Mouse (Mus musculus) cerebral cortex, adult 2 months (tissue): ENCODE data around the gene Sclt1.

Experiments
- WGBS: fragments of 180-500 bp; shearing (Covaris S2); methylation state at CpG from one replicate; pipeline ENCODE4 v1.1.7; 2018; 5-methylcytosine and 5-hydroxymethylcytosine counted together

Gene Sclt1

DNA sequence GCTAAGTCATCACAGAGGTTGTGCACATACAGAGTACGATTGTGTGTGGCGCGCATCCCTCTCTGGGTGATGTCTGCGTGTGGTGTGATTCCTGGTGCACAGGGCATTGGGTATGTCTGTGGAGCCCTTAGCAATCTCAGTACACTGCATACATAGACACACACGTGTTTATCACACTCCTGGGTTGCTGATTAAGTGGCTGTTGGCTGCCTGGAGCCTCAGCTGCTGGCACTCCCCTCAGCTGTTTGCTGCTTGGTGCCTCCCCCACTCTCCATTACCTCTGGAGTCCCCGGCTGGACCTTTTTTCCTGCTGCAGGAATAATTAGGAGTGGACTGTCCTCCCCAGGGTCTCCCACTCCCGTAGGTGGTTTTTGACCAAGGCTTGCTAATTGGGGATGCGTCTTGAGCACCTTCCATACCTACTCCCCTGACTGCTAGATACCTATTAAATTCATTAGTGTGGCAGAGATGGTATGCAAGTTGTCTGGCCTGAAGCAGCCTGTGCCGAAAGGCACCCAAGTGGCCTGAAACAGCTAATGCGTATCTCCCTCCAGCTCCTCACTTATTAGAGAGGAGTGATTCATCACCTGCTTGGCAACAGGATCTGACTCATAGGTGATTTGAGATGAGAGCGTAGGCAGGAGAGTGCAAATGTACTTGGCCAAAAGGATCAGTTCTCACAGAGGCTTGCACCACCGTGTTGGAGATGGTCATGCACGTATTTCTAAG is 136.5 kb downstream of the Sclt1 start:
- WGBS, result 86% methylated on average over 13 of the region's 13 CpGs

DNA sequence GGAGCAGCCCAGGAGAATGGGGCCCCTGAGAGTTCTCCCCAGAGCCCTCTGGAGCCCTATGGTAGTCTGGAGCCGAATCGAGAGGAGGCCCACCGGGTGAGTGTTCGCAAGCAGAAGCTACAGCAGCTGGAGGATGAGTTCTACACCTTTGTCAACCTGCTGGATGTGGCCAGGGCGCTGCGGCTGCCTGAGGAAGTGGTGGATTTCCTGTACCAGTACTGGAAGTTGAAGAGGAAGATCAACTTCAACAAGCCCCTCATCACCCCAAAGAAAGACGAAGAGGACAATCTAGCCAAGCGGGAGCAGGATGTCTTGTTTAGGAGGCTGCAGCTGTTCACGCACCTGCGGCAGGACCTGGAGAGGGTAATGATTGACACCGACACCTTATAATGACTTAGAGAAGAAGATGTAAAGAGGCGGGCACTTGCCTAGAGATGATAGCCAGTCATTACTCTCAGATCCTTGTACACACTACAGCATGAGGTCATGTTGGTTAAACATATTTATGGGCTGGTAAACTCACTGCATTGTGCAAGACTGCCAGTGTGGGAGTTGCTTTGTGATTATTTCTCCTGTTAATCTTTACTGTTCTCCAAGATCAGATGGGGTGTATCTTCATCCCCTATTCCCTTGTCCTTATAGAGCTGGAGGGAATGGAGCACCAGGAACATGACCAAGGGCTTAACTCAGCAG is 137.5 kb downstream of the Sclt1 start:
- WGBS, result 88% methylated on average over 12 of the region's 12 CpGs

DNA sequence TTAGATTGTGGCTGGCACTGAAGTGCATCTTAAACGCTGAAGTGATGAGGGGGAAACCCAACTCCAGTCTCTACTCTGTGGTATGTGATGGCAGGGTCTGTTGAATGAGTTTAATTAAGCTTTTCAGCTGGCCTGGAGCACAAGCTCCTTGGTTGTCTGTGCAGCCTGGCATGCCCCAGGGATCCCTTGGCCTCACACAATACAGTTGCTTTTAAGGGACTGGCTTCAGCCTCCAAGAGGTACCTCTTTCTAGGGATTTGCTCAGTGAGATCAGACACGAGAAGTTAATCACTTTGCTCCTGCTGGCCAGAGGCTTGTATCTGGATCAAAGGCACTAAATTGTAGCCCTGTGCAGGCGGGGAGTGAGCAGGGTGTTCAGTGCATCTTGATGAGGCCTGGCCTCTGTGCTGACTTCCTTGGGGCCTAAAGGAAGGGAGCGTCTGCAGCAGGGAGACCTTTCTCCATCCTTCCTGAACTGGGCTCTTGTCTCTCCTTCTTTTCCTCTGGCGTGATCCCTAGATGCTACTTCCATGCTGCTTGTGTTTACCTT is 138.8 kb downstream of the Sclt1 start:
- WGBS, result 64% methylated on average over 5 of the region's 5 CpGs

DNA sequence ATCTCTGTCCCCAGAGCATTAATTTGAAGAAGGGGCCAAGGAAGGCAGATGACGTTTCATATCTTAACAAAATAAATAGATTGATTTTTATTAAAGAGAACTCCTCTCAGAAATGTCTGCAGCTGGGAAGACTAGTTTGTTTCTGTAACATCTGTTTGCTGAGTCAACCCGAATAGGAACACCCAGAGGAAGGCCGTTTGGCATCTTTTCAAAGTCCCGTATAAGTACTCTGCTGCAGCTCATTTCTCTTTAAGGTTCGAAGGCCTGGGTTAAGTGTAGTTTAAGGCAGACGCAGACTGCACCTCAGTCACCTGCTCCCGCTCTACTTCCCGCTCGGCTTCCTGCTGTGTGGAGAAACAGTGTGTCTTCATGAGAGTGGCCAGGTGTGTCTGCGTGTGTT is 139.4 kb downstream of the Sclt1 start:
- 65% methylated on average over 10 of the region's 10 CpGs for whole genome bisulfite sequencing

DNA sequence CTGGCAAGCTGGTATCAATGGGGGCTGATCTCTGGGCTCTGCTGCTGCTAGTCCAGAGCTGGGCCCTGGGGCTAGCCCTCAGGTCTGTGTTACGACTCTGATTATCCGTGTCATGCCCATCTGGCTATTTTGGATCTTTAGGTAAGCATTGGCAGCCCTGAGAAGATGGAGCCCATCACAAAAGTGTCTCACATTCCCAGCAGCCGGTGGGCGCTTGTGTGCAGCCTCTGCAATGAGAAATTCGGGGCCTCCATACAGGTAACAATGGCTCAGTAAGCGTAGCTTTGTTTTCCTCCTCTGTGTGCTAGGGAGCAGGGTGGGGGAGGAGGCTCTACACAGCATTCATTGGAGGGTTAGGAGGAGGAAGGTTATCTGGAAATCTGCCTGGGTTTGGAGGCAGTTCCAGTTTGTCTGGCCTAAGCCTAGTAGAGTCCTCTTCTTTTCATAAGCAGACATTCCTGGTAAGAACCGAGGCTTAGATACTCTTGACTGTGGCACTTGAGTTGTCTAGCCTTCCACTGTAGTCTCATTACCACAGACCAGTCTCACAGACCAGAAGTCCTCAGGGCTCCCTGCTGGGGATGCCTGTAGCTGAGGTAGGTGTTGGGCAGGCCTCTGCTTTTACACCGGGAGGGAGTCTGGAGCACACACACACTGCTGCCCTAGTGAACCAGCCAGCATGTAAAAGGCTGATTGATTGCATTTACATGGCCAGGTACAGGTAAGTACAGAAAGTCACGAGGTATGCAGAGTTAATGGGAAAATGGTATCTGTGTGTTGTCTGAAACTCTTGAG is 140.9 kb downstream of the Sclt1 start:
- WGBS, result 88% methylated on average over 9 of the region's 9 CpGs

DNA sequence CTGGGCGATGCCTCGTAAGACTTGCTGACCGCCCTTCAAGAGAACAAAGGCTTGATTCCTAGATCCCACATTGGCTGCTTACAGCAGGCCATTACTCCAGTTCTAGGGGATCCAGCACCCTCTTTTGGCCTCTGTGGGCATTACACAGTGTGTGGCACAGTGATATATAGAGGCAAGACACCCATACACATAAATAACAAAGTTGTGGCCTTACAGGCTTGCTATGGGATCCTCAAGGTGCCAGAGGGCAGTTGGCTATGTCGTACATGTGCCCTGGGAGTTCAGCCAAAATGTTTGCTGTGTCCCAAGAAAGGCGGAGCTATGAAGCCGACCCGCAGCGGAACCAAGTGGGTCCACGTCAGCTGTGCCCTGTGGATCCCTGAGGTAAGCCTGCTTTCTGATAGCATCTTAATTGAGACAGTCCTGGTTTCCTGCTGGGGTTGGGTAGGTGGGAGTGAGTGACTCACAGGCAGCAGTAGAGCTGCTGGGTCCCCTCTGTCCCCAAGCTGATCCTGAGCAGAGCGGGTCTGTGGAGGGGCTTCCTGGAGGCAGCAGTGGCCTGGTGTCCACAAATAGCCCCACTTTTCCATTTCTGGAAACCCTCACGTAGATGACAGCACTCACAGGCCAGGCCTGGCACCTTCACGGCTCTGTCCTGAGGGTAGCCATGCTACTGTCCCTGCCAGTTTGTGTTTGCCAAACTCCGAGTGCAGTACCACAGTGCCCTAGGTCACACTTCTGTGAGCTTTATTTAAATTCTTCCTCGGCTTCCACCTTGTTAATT is 142.3 kb downstream of the Sclt1 start:
- 82% methylated on average over 14 of the region's 14 CpGs for WGBS

DNA sequence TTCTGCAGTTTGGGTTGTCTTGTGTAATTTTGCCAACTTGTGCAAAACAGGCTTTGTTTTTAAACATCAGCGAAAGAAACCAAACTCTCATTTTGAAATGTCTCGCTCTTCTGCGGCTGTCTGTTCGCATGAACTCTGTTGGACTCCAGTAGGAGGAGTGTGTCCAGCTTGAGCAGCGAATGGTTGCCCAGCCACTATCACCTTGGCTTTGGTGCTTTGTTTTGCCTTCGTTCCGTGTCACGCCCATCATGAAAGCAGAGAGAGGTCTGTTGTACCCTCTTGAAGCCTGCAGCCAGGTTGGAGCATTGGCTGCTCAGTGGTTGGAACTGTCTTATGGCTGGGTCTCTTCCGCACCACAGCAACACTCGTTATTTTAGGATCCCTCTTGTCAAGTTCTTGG is 143.1 kb downstream of the Sclt1 start:
- 90% methylated on average over 10 of the region's 10 CpGs for WGBS

DNA sequence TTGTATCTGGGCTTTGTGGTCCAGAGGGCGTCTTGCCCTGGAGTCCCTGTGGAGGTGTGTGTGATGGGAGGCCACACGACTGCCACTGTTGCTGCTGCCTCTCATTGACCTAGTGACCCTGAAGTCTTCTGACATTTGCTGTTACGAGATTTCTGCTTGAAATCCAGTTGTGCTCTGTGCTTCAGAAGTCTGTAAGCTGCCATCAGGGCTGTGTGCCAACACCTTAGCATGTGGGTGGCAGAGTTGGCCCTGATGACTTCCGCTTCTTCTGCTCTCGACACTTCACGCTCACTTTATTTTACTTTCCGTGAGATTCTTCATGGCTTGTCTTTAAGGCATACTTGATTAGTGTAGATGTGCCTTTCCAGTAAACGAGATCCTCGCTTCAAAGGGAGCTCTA is 143.9 kb downstream of the Sclt1 start:
- 60% methylated on average over 9 of the region's 9 CpGs for WGBS

DNA sequence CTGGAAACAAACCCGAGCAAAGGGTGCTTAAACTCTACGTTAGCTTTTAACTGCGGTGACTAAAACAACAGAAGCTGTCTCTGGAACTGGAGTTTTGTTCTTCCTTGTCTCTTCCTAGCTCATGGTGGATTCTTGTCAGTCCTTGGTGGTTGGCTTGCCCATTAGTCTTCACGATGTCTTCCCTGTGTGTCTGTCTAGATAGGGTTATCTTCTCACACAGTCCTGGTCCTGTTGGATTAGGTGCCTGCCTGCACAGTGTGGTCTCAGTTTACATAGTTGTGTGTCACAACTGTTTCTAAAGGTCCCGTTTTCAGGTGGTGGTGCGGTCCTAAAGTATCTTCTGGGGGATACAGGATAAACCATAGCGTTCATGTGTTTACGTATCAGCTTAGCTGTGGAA is 145.3 kb downstream of the Sclt1 start:
- WGBS, result 98% methylated on average over 8 of the region's 8 CpGs

DNA sequence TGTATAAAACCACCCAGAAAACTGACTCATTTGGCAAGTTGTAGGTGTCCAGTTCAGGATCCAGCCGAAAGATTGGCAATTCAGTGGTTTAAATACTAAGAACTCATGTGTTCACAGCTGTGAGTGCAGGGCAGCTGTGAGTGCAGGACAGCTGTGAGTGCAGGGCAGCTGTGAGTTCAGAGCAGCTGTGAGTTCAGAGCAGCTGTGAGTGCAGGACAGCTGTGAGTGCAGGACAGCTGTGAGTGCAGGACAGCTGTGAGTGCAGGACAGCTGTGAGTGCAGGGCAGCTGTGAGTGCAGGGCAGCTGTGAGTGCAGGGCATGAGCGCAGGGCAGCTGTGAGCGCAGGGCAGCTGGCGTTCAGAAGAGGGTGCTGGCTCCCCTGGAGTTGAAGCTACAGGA is 147.3 kb downstream of the Sclt1 start:
- 92% methylated on average over 4 of the region's 4 CpGs for WGBS

DNA sequence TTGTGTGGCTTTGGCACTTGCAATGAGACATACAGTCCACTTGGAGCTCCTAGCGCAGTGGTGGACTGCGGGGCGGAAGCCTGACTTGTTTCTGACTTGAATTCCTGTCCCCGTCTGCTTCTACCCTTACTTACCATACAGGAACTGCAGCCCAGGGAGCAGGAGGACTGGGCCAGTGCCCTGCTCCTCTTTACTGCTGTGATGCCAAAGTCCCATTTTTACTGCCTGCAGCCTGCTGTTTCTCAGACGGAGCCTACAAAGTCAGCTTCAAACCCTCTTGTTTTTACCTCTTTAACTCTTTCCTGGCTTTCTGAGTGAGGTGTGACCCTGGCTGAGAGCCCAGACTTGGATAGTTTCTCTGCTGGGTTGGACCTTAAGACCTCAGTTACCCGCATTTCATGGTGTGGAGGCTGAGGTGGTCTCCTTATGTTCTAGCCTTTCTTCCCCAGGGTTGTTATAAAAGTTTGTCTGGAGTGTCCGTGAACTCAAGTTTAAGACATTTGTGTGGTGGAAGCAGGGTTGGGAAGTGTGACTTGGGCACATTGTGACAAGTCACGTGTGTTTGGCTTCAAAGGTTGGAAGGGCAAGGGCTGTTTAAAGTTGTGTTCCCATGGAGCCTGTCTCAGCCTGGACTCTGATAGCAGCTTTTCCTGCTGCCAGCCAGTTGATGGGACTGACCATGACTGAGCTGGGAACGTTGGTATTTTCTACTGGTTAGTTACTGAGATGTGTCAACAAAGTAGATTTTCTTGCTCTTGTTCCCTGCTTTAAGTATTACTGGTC is 148.0 kb downstream of the Sclt1 start:
- 90% methylated on average over 9 of the region's 9 CpGs for WGBS

DNA sequence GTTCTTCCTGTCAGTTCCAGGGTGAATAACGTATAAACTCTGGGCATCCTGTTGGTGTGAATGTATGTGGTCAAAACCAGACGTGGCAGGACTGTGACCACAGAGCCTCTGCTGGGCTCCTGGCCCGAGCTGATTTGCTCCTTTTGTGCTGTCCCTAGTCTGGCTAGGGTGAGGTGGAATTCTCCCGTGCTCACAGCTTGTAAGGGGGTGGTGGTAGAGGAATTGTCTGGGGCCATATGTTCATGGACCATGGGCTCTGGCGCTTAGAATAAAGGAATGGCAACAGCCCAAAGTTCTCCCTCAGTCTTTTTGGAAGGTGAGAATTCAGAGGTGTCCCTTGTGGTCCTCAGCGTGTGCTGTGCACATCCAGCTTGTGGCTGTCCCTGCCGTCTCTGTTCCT is 149.5 kb downstream of the Sclt1 start:
- 67% methylated on average over 7 of the region's 7 CpGs for WGBS

DNA sequence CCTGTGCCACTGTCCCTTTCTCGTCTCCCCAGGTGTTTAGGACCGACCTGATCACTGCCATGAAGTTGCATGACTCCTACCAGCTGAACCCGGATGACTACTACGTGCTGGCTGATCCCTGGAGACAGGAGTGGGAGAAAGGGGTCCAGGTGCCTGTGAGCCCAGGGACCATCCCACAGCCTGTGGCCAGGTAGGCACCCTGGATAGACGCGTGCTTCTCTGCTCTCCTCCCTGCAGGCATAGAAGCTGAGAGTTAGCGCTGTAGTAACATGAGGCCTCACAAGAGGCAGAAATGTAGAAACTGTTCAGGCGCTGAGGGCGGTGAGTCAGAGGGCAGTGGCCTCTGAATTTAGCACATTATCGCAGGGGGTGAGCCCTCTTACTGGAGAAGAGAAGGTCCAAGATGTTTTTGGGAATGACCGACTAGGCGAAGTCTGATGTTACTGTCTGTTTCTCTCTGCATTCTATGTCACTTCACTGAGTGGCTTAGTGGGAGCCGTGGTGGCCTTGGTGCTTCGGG is 150.6 kb downstream of the Sclt1 start:
- WGBS, result 95% methylated on average over 14 of the region's 14 CpGs

DNA sequence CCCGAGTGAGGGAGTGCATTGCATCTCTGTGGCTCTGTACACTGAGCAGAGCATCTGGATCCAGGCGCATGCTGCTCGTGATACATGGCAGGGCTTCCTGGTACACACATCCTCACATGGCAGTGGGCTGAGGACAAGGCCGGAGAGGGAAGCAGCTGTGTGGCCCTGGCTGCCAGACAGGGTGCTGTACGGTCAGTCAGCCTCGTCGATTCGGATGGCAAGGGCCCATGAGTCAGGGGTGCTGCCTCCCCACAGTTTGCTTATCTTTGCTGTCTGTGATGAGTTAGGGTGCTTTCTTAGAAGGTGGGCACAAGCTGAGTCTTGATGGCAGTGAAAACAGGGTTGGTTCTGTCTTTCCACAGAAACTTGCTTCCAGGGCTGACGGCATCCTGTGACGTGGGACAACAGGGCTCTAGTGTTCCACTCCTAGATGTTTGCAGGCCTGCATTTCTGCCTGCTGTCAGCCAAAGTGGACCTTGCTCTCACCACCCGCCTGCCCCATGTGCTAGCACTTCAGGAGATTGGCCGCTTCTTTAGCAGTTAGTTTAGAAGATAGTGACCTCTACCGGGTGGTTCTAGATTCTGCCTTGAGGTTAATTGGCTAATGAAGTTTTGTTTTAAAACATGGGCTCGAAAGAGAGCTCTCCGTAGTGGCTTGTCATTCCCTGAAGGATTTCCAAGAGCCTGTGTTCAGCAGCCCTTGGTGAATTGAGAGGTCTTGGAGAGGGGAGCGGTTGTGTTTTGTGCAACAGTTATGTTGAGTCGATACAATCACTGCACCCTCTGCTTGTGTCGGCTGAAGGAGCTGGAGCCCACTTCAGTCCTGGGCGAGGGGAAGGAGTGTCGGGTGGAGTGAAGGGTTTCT is 151.4 kb downstream of the Sclt1 start:
- 80% methylated on average over 20 of the region's 20 CpGs for WGBS

DNA sequence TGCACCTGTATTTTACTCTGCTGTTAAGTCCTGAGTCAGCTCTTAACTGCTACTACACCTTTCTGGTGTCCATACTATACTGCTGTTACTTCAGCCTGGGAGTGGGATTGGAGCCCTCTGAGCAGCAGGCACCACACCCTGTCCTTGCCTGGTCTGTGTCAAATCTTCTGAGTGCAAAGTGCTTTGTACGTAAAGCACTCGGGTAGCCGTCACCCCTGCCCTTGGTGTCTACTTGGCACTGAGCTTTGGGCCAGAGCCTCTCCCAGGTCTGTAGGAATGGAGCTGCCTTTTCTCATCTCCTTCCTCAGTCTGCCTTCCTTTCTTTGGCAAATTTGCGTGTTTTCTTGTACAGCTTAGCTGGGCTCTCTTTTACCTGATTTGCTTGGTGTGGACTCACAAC is 152.3 kb downstream of the Sclt1 start:
- WGBS, result 85% methylated on average over 4 of the region's 4 CpGs

DNA sequence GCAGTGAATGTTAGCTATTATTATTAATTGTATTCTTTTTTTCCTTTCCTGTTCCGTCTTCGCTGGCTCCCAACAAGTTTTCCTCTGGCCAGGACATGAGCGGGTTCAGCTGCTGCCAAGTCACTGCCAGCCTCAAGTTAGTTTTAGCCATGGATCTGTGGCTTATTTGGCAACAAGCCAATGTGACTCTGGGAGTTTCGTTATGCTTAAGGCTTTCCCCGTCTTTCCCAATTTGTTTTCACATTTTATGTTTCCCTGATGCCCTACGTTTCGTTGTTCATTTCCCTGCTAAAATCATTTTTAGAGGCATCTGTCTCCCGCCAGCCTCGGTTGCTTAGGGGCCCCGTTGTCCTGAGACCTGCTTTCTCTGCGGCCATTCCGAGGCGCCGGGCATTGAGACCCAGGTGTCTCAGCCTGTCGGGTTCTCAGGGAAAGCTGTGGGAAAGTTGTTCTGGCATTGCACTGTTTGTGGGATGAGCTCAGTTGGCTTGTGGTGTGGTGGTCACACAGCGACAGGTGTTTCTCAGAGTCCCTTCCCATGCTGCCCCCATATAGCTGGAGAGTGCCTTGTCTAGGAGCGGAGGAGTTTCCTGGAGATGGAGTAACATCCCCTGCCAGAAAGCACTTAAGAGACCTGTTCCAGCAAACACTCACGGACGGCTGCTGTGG is 152.9 kb downstream of the Sclt1 start:
- WGBS, result 79% methylated on average over 19 of the region's 19 CpGs

DNA sequence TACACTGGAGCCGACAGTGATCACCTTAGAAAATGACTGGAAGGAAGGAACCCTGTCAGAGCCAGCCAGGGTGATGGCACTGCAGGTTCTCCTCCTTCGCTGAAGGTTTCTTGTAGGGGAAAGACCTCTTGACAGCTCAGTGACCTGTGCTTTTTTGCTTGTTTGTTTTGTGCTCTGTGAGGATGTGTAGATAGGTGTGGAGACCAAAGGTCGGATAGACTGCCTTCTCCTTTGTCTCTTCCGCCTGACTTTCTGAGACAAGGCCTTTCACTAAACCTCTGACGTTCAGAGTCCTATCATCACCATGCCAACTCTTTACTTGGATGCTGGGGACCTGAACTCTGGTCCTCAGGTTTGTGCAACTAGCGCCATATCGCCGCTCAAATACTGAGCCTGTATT is 153.8 kb downstream of the Sclt1 start:
- 87% methylated on average over 8 of the region's 8 CpGs for WGBS

DNA sequence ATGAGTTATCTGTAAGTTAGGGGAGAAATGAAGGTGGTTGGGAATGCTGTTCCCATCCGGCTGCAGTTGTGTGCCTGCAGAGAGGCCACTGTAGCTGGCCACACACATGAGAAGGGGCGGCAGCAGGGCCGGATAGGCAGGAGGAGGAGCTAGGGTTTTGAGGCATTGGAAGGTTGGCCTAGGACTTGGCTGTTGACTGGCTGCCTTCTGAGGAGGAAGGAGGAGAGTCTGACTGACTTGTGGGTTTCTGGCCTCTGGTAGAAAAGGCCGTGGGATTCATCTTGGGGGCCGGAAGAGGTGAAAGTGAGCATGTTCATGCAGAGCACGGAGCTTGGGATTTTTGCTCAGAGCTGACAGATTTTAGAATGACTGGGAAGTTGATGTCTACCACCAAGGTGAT is 154.7 kb downstream of the Sclt1 start:
- WGBS, result 74% methylated on average over 6 of the region's 6 CpGs

DNA sequence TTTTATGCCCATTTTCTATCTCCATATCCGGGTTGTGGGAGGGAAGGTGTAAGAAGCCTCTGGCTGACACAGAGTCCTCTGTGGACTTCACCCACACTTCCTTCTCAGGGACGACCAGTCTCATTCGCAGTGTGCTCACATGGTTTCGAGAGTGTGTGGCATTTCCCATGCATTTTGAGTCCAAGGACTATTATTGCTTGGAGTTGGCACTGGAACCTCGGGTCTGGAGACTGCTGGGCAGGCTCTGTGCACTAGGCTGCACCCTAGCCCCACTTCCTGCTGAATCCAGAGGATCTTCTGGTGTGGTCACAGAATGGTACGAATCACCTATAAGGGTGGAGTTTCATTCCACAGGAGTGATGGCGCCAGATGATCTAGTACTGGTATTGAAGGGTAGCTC is 155.4 kb downstream of the Sclt1 start:
- 47% methylated on average over 7 of the region's 7 CpGs for WGBS
